ENCODE assay signal across 9 mouse cellular contexts in genomic region chr8:121602860-121603259, GRCm38 (mm10). TPM values are rescaled to one million over a fixed set of nuclear protein-coding genes. Genes with fewer than 3 reads are reported as not detected.
A peak's percentile ranks its signal among the peaks of the same experiment; 100 is the strongest.
DNase-seq lines count a peak whose midpoint lies in the region; ATAC-seq and TF ChIP-seq lines count a peak whose summit lies in the region.
"Had no signal": no experiment of that assay in that cellular context is flagged by ENCODE, and none has a peak within 500 bp of the region (broad histone marks: within the 10 kb centered on the region; RNA-seq: fewer than 3 reads in every experiment).

No protein-coding gene starts in this region.

- WGBS in forebrain, embryonic 10.5 days: 28% methylated on average over 3 of the region's 3 CpGs
- WGBS in forebrain, embryonic 12.5 days: 24% methylated on average over 3 of the region's 3 CpGs
- 36% methylated on average over 3 of the region's 3 CpGs for WGBS in embryonic facial prominence, embryonic 10.5 days
- 18% methylated on average over 3 of the region's 3 CpGs for WGBS in liver, postnatal 0 days (ENCODE audit: insufficient replicate concordance)

- ATAC-seq in forebrain, embryonic 12.5 days (ENCODE audit: low FRiP score): no peak
- 0 out of 2 replicates have a peak, but pooled peaks have one; percentile 25 for ATAC-seq in liver, postnatal 0 days

- H3K9ac ChIP-seq in forebrain, embryonic 12.5 days: no peak overlapping the region
- H3K9ac ChIP-seq in liver, postnatal 0 days (replicated peaks): no peak overlapping the region
- H3K9ac ChIP-seq: limb, embryonic 12.5 days had no signal

- H3K27ac ChIP-seq in forebrain, embryonic 10.5 days: no peak overlapping the region
- no peak overlapping the region for H3K27ac ChIP-seq in forebrain, embryonic 12.5 days
- H3K27ac ChIP-seq in embryonic facial prominence, embryonic 10.5 days (replicated peaks): no peak overlapping the region
- no peak overlapping the region for H3K27ac ChIP-seq in liver, postnatal 0 days (ENCODE audit: low read depth)
- H3K27ac ChIP-seq: limb, embryonic 12.5 days had no signal

- H3K4me3 ChIP-seq in forebrain, embryonic 10.5 days: no peak overlapping the region
- no peak overlapping the region for H3K4me3 ChIP-seq in forebrain, embryonic 12.5 days (replicated peaks)
- no peak overlapping the region for H3K4me3 ChIP-seq in embryonic facial prominence, embryonic 10.5 days
- no peak overlapping the region for H3K4me3 ChIP-seq in liver, postnatal 0 days (ENCODE audit: low read depth, low read length)
- H3K4me3 ChIP-seq: limb, embryonic 12.5 days had no signal

- no peaks in the 10 kb centered on the region for H3K4me1 ChIP-seq in forebrain, embryonic 10.5 days
- no peaks in the 10 kb centered on the region for H3K4me1 ChIP-seq in forebrain, embryonic 12.5 days
- no peaks in the 10 kb centered on the region for H3K4me1 ChIP-seq in embryonic facial prominence, embryonic 10.5 days
- H3K4me1 ChIP-seq in liver, postnatal 0 days (ENCODE audit: insufficient read depth): no peaks in the 10 kb centered on the region
- H3K4me1 ChIP-seq: limb, embryonic 12.5 days had no signal

- peak; percentile 39 for DNase-seq in forebrain, embryonic 10.5 days (ENCODE audit: extremely low spot score, low spot score)
- peak; percentile 64 for DNase-seq in adrenal gland, adult 8-10 months
- DNase-seq in embryonic facial prominence, embryonic 10.5 days (ENCODE audit: low spot score): peak; percentile 67
- peak; percentile 64 to 70 for DNase-seq in heart, adult 9 months (ENCODE audit: low spot score in 2 of 2)
- peak; percentile 85 for DNase-seq in kidney, postnatal 14 days
- peak; percentile 63 for DNase-seq in liver, postnatal 0 days
- peak; percentile 84 to 85 for DNase-seq in right cerebral cortex, adult 2 months (ENCODE audit: low spot score in 2 of 2)

- no peak overlapping the region for H3K4me2 ChIP-seq in forebrain, embryonic 12.5 days
- no peak overlapping the region for H3K4me2 ChIP-seq in liver, postnatal 0 days (ENCODE audit: low read depth, low read length)
- H3K4me2 ChIP-seq: limb, embryonic 12.5 days had no signal

- H3K27me3 ChIP-seq in forebrain, embryonic 10.5 days (ENCODE audit: poor library complexity, severe bottlenecking): no peaks in the 10 kb centered on the region
- H3K27me3 ChIP-seq in forebrain, embryonic 12.5 days: no peaks in the 10 kb centered on the region
- H3K27me3 ChIP-seq in embryonic facial prominence, embryonic 10.5 days (replicated peaks; ENCODE audit: low read depth, poor library complexity, severe bottlenecking): no peaks in the 10 kb centered on the region
- H3K27me3 ChIP-seq in liver, postnatal 0 days (ENCODE audit: insufficient read depth, low read length): no peaks in the 10 kb centered on the region
- H3K27me3 ChIP-seq: limb, embryonic 12.5 days had no signal

- peak; percentile 83 for TF ChIP-seq CTCF in liver, postnatal 0 days (IDR thresholded peaks at IDR 0.05; ENCODE audit: low read depth)

- H3K36me3 ChIP-seq in forebrain, embryonic 10.5 days (replicated peaks): peaks cover 95% of the 10 kb centered on the region
- H3K36me3 ChIP-seq in forebrain, embryonic 12.5 days (replicated peaks): peaks cover 83% of the 10 kb centered on the region
- H3K36me3 ChIP-seq in embryonic facial prominence, embryonic 10.5 days (replicated peaks): peaks cover 95% of the 10 kb centered on the region
- peaks cover 17% of the 10 kb centered on the region for H3K36me3 ChIP-seq in liver, postnatal 0 days (replicated peaks; ENCODE audit: insufficient read depth, low read length)

- H3K9me3 ChIP-seq in forebrain, embryonic 10.5 days: no peaks in the 10 kb centered on the region
- H3K9me3 ChIP-seq in forebrain, embryonic 12.5 days: no peaks in the 10 kb centered on the region
- H3K9me3 ChIP-seq in embryonic facial prominence, embryonic 10.5 days: no peaks in the 10 kb centered on the region
- H3K9me3 ChIP-seq in liver, postnatal 0 days (ENCODE audit: low read length): no peaks in the 10 kb centered on the region
- H3K9me3 ChIP-seq: limb, embryonic 12.5 days had no signal

- no peak for TF ChIP-seq EP300 in liver, postnatal 0 days (IDR thresholded peaks at IDR 0.05; ENCODE audit: low read depth)

RNA-seq across cellular contexts. Expression of gene Map1lc3b, which starts 12.7 kb away (rescaled TPM):
- 175 TPM in 2 replicates for polyA plus RNA-seq in forebrain, embryonic 10.5 days (2016; fragmentation: Nextera tagmentation; extraction: Ambion mirVana)
- 248 and 250 TPM in 2 replicates for polyA plus RNA-seq in forebrain, embryonic 12.5 days (2016; fragmentation: Nextera tagmentation; extraction: Ambion mirVana)
- total RNA-seq in adrenal gland, adult 8-10 months (2022): 100 to 1,000 TPM; 167 to 214 (median 191) TPM
- polyA plus RNA-seq in embryonic facial prominence, embryonic 10.5 days (2016; fragmentation: Nextera tagmentation; extraction: Ambion mirVana): 199 and 215 TPM in 2 replicates
- 205 and 222 TPM in 2 replicates for polyA plus RNA-seq in liver, postnatal 0 days (2015; fragmentation: Nextera tagmentation; extraction: Ambion mirVana)

RNA-seq across cellular contexts. Expression of gene Fbxo31, which starts 24.3 kb away (rescaled TPM):
- 13.1 and 14.8 TPM in 2 replicates for polyA plus RNA-seq in forebrain, embryonic 10.5 days (2016; fragmentation: Nextera tagmentation; extraction: Ambion mirVana)
- polyA plus RNA-seq in forebrain, embryonic 12.5 days (2016; fragmentation: Nextera tagmentation; extraction: Ambion mirVana): 18.6 and 19.3 TPM in 2 replicates
- 10 to 100 TPM; 33.4 to 52.9 (median 41.8) TPM for total RNA-seq in adrenal gland, adult 8-10 months (2022)
- polyA plus RNA-seq in embryonic facial prominence, embryonic 10.5 days (2016; fragmentation: Nextera tagmentation; extraction: Ambion mirVana): 13.9 and 15.0 TPM in 2 replicates
- 12.3 and 13.9 TPM in 2 replicates for polyA plus RNA-seq in liver, postnatal 0 days (2015; fragmentation: Nextera tagmentation; extraction: Ambion mirVana)

RNA-seq across cellular contexts. Expression of gene Zcchc14, which starts 49.8 kb away (rescaled TPM):
- polyA plus RNA-seq in forebrain, embryonic 10.5 days (2016; fragmentation: Nextera tagmentation; extraction: Ambion mirVana): 16.4 and 16.9 TPM in 2 replicates
- 28.3 and 30.5 TPM in 2 replicates for polyA plus RNA-seq in forebrain, embryonic 12.5 days (2016; fragmentation: Nextera tagmentation; extraction: Ambion mirVana)
- total RNA-seq in adrenal gland, adult 8-10 months (2022): 10 to 100 TPM; 38.8 to 62.5 (median 51.0) TPM
- 15.0 and 17.3 TPM in 2 replicates for polyA plus RNA-seq in embryonic facial prominence, embryonic 10.5 days (2016; fragmentation: Nextera tagmentation; extraction: Ambion mirVana)
- 1.9 and 2.3 TPM in 2 replicates for polyA plus RNA-seq in liver, postnatal 0 days (2015; fragmentation: Nextera tagmentation; extraction: Ambion mirVana)

RNA-seq across cellular contexts. Expression of gene 1700018B08Rik, which starts 58.7 kb away (rescaled TPM):
- polyA plus RNA-seq in forebrain, embryonic 10.5 days (2016; fragmentation: Nextera tagmentation; extraction: Ambion mirVana): not detected in 2 replicates
- polyA plus RNA-seq in forebrain, embryonic 12.5 days (2016; fragmentation: Nextera tagmentation; extraction: Ambion mirVana): not detected in 2 replicates
- total RNA-seq in adrenal gland, adult 8-10 months (2022): not detected
- not detected in 2 replicates for polyA plus RNA-seq in embryonic facial prominence, embryonic 10.5 days (2016; fragmentation: Nextera tagmentation; extraction: Ambion mirVana)
- polyA plus RNA-seq in liver, postnatal 0 days (2015; fragmentation: Nextera tagmentation; extraction: Ambion mirVana): not detected in 2 replicates
- polyA plus RNA-seq: limb, embryonic 12.5 days had no signal
